Mouse (Mus musculus): ENCODE measurements at regions not wholly inside any gene's neighbourhood (a gene's known extent, or its start where the extent isn't known, plus 50 kb on each side); places are given as distances from the start of the nearest gene placed in this dataset.

- H3K27ac ChIP-seq (ENCODE audit: low read depth, low read length): no peak overlapping the region
Measured at GRCm38 (mm10) chr10:17538944-17539533, 184.0 kb upstream of the Cited2 start.

GRCm38 (mm10) chr10:17540404-17541375 is 182.3 kb upstream of the Cited2 start:
- no peak overlapping the region for H3K27ac ChIP-seq (ENCODE audit: low read depth, low read length)
- H3K9ac ChIP-seq (ENCODE audit: low read length): no peak overlapping the region
- no peak for DNase-seq (ENCODE audit: low spot score)
- H3K27me3 ChIP-seq (ENCODE audit: control insufficient read depth, insufficient read depth, low read length): no peaks in the 10 kb centered on the region
- ATAC-seq (ENCODE audit: insufficient read depth, low FRiP score, low TSS enrichment): no peak
- no peaks in the 10 kb centered on the region for H3K9me3 ChIP-seq (ENCODE audit: control insufficient read depth, low read length)
- H3K36me3 ChIP-seq (ENCODE audit: control insufficient read depth, insufficient read depth, low read length): no peaks in the 10 kb centered on the region
- 73% methylated on average over 6 of the region's 6 CpGs for WGBS
- no peak overlapping the region for H3K4me3 ChIP-seq (ENCODE audit: low read depth, low read length)
- no peak overlapping the region for H3K4me2 ChIP-seq (ENCODE audit: low read depth)
- no peaks in the 10 kb centered on the region for H3K4me1 ChIP-seq (ENCODE audit: control insufficient read depth, insufficient read depth, low read length)

More at GRCm38 (mm10) chr10:17538944-17539533, 184.0 kb upstream of the Cited2 start:
- ATAC-seq (ENCODE audit: insufficient read depth, low FRiP score, low TSS enrichment): no peak
- no peaks in the 10 kb centered on the region for H3K36me3 ChIP-seq (ENCODE audit: control insufficient read depth, insufficient read depth, low read length)
- no peaks in the 10 kb centered on the region for H3K4me1 ChIP-seq (ENCODE audit: control insufficient read depth, insufficient read depth, low read length)
- H3K9me3 ChIP-seq (ENCODE audit: control insufficient read depth, low read length): no peaks in the 10 kb centered on the region
- no peak overlapping the region for H3K4me3 ChIP-seq (ENCODE audit: low read depth, low read length)
- H3K4me2 ChIP-seq (ENCODE audit: low read depth): no peak overlapping the region
- H3K27me3 ChIP-seq (ENCODE audit: control insufficient read depth, insufficient read depth, low read length): no peaks in the 10 kb centered on the region
- H3K9ac ChIP-seq (ENCODE audit: low read length): no peak overlapping the region
- no peak for DNase-seq (ENCODE audit: low spot score)
- WGBS: 88% methylated on average over 6 of the region's 6 CpGs

- no peaks in the 10 kb centered on the region for H3K4me1 ChIP-seq (ENCODE audit: control insufficient read depth, insufficient read depth, low read length)
- DNase-seq (ENCODE audit: low spot score) (no peak), ATAC-seq (ENCODE audit: insufficient read depth, low FRiP score, low TSS enrichment) (no peak)
- 86% methylated on average over 8 of the region's 8 CpGs for WGBS
- H3K27me3 ChIP-seq (ENCODE audit: control insufficient read depth, insufficient read depth, low read length): no peaks in the 10 kb centered on the region
- no peak overlapping the region for H3K27ac ChIP-seq (ENCODE audit: low read depth, low read length)
- no peak overlapping the region for H3K9ac ChIP-seq (ENCODE audit: low read length)
- H3K9me3 ChIP-seq (ENCODE audit: control insufficient read depth, low read length): no peaks in the 10 kb centered on the region
- no peak overlapping the region for H3K4me3 ChIP-seq (ENCODE audit: low read depth, low read length)
- no peak overlapping the region for H3K4me2 ChIP-seq (ENCODE audit: low read depth)
- no peaks in the 10 kb centered on the region for H3K36me3 ChIP-seq (ENCODE audit: control insufficient read depth, insufficient read depth, low read length)
Measured at GRCm38 (mm10) chr10:17542104-17542846, 180.7 kb upstream of the Cited2 start.

- Histone ChIP-seq H3K4me2 (ENCODE audit: low read depth) (no peak overlapping the region), H3K27me3 (ENCODE audit: control insufficient read depth, insufficient read depth, low read length) (no peaks in the 10 kb centered on the region), H3K9ac (ENCODE audit: low read length) (no peak overlapping the region), H3K9me3 (ENCODE audit: control insufficient read depth, low read length) (no peaks in the 10 kb centered on the region), H3K27ac (ENCODE audit: low read depth, low read length) (no peak overlapping the region), H3K36me3 (ENCODE audit: control insufficient read depth, insufficient read depth, low read length) (no peaks in the 10 kb centered on the region), H3K4me1 (ENCODE audit: control insufficient read depth, insufficient read depth, low read length) (no peaks in the 10 kb centered on the region), H3K4me3 (ENCODE audit: low read depth, low read length) (no peak overlapping the region)
- 88% methylated on average over 5 of the region's 5 CpGs for WGBS
- ATAC-seq (ENCODE audit: insufficient read depth, low FRiP score, low TSS enrichment) (no peak), DNase-seq (ENCODE audit: low spot score) (no peak)
Measured at GRCm38 (mm10) chr10:17542847-17543421, 180.1 kb upstream of the Cited2 start.

- Histone ChIP-seq H3K4me2 (ENCODE audit: low read depth) (no peak overlapping the region), H3K9me3 (ENCODE audit: control insufficient read depth, low read length) (no peaks in the 10 kb centered on the region)
- ATAC-seq (ENCODE audit: insufficient read depth, low FRiP score, low TSS enrichment): no peak
Measured at GRCm38 (mm10) chr10:17545291-17545690, 177.7 kb upstream of the Cited2 start.

GRCm38 (mm10) chr10:17547986-17548385 is 175.0 kb upstream of the Cited2 start:
- Histone ChIP-seq H3K9ac (ENCODE audit: low read length) (no peak overlapping the region), H3K4me3 (ENCODE audit: low read depth, low read length) (no peak overlapping the region), H3K4me2 (ENCODE audit: low read depth) (no peak overlapping the region), H3K9me3 (ENCODE audit: control insufficient read depth, low read length) (no peaks in the 10 kb centered on the region), H3K36me3 (ENCODE audit: control insufficient read depth, insufficient read depth, low read length) (no peaks in the 10 kb centered on the region), H3K4me1 (ENCODE audit: control insufficient read depth, insufficient read depth, low read length) (no peaks in the 10 kb centered on the region), H3K27me3 (ENCODE audit: control insufficient read depth, insufficient read depth, low read length) (no peaks in the 10 kb centered on the region), H3K27ac (ENCODE audit: low read depth, low read length) (no peak overlapping the region)
- 92% methylated on average over 3 of the region's 3 CpGs for WGBS
- DNase-seq (ENCODE audit: low spot score): no peak
- no peak for ATAC-seq (ENCODE audit: insufficient read depth, low FRiP score, low TSS enrichment)

More at GRCm38 (mm10) chr10:17545291-17545690, 177.7 kb upstream of the Cited2 start:
- no peak overlapping the region for H3K4me3 ChIP-seq (ENCODE audit: low read depth, low read length)
- H3K27ac ChIP-seq (ENCODE audit: low read depth, low read length): no peak overlapping the region
- no peaks in the 10 kb centered on the region for H3K36me3 ChIP-seq (ENCODE audit: control insufficient read depth, insufficient read depth, low read length)
- no peaks in the 10 kb centered on the region for H3K4me1 ChIP-seq (ENCODE audit: control insufficient read depth, insufficient read depth, low read length)
- no peak for DNase-seq (ENCODE audit: low spot score)
- H3K27me3 ChIP-seq (ENCODE audit: control insufficient read depth, insufficient read depth, low read length): no peaks in the 10 kb centered on the region
- H3K9ac ChIP-seq (ENCODE audit: low read length): no peak overlapping the region

GRCm38 (mm10) chr10:17548629-17549580 is 174.1 kb upstream of the Cited2 start:
- no peaks in the 10 kb centered on the region for H3K36me3 ChIP-seq (ENCODE audit: control insufficient read depth, insufficient read depth, low read length)
- H3K4me2 ChIP-seq (ENCODE audit: low read depth): no peak overlapping the region
- no peaks in the 10 kb centered on the region for H3K27me3 ChIP-seq (ENCODE audit: control insufficient read depth, insufficient read depth, low read length)
- ATAC-seq (ENCODE audit: insufficient read depth, low FRiP score, low TSS enrichment) (no peak), DNase-seq (ENCODE audit: low spot score) (no peak)
- H3K4me3 ChIP-seq (ENCODE audit: low read depth, low read length): no peak overlapping the region
- no peak overlapping the region for H3K9ac ChIP-seq (ENCODE audit: low read length)
- no peaks in the 10 kb centered on the region for H3K4me1 ChIP-seq (ENCODE audit: control insufficient read depth, insufficient read depth, low read length)
- H3K9me3 ChIP-seq (ENCODE audit: control insufficient read depth, low read length): no peaks in the 10 kb centered on the region
- H3K27ac ChIP-seq (ENCODE audit: low read depth, low read length): no peak overlapping the region
- 89% methylated on average over 14 of the region's 14 CpGs for WGBS
